Mouse (Mus musculus) kidney, embryonic 15.5 days (tissue): ENCODE measurements at regions not wholly inside any gene's neighbourhood (a gene's known extent, or its start where the extent isn't known, plus 50 kb on each side); places are given as distances from the start of the nearest gene placed in this dataset.
A peak's percentile ranks its signal among the peaks of the same experiment; 100 is the strongest.

Experiments used
- ATAC-seq: fragments of 200-750 bp; cut with Nextera tagmentation; replicated peaks from 2 replicates; pipeline ENCODE4 v1.8.0; 2017; ENCODE audit warnings: moderate TSS enrichment; ENCODE audit not compliant: low FRiP score
- H3K27ac ChIP-seq: fragments of 300-500 bp; sonication (generic); 2 replicates; pipeline ENCODE4 v1.5.1; 2015; ENCODE audit warnings: mild to moderate bottlenecking, inconsistent platforms
- H3K27me3 ChIP-seq: fragments of 300-500 bp; sonication (generic); 2 replicates; pipeline ENCODE4 v1.6.1; 2015; ENCODE audit warnings: inconsistent platforms
- H3K36me3 ChIP-seq: fragments of 300-500 bp; sonication (generic); 2 replicates; pipeline ENCODE4 v1.6.1; 2015; ENCODE audit warnings: inconsistent platforms
- H3K4me1 ChIP-seq: fragments of 300-500 bp; sonication (generic); 2 replicates; pipeline ENCODE4 v1.6.1; 2015; ENCODE audit warnings: inconsistent platforms
- H3K4me2 ChIP-seq: fragments of 300-500 bp; sonication (generic); 2 replicates; pipeline ENCODE4 v1.6.1; 2015; ENCODE audit warnings: moderate library complexity, mild to moderate bottlenecking, inconsistent platforms
- H3K4me3 ChIP-seq: fragments of 300-500 bp; sonication (generic); replicated peaks from 2 replicates; pipeline ENCODE4 v1.5.1; 2015; ENCODE audit warnings: mild to moderate bottlenecking, inconsistent platforms
- H3K9ac ChIP-seq: fragments of 300-500 bp; sonication (generic); 2 replicates; pipeline ENCODE4 v1.6.1; 2015; ENCODE audit warnings: mild to moderate bottlenecking, inconsistent platforms
- H3K9me3 ChIP-seq: fragments of 300-500 bp; sonication (generic); replicated peaks from 2 replicates; pipeline ENCODE4 v1.6.1; 2016; ENCODE audit warnings: inconsistent platforms
- WGBS: fragments of 180-500 bp; shearing (Covaris S2); methylation state at CpG from one replicate; pipeline ENCODE4 v1.1.7; 2015; ENCODE audit warnings: mixed read lengths; 5-methylcytosine and 5-hydroxymethylcytosine counted together

- Histone ChIP-seq H3K27ac (no peak overlapping the region), H3K4me2 (no peak overlapping the region), H3K36me3 (no peaks in the 10 kb centered on the region), H3K9me3 (no peaks in the 10 kb centered on the region), H3K27me3 (no peaks in the 10 kb centered on the region), H3K4me3 (no peak overlapping the region), H3K9ac (no peak overlapping the region), H3K4me1 (no peaks in the 10 kb centered on the region)
- ATAC-seq, result no peak
- WGBS, result 71% methylated on average over 2 of the region's 2 CpGs
Measured at GRCm38 (mm10) chr8:42107582-42107981, 690.7 kb upstream of the Frg1 start.

GRCm38 (mm10) chr8:42069314-42069713 lies 652.4 kb upstream of the Frg1 start:
- Histone ChIP-seq H3K9me3 (no peaks in the 10 kb centered on the region), H3K9ac (no peak overlapping the region), H3K4me1 (no peaks in the 10 kb centered on the region), H3K27ac (no peak overlapping the region), H3K27me3 (no peaks in the 10 kb centered on the region), H3K36me3 (no peaks in the 10 kb centered on the region), H3K4me2 (no peak overlapping the region), H3K4me3 (no peak overlapping the region)
- 50% methylated on average over 1 of the region's 1 CpGs for WGBS
- peak; percentile 92 for ATAC-seq

DNA sequence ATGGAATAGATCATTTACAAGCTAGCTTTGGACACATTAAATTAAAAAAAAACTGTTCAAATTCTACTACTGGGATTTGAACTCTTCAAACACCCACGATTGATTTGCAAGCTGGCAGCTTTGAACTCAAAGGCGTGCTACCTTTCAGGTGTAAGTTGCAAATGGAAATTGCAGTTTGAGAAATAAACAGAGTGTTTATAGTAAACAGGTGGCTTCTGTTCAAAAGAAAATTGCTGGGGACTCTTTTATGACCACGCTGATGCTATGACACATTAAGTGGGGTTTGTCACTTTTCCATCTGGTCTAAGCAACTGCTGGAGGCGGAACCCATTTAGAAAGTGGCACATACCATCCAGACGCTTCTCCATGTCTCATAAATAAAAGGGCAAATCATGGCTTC lies 626.7 kb upstream of the Frg1 start:
- no peak overlapping the region for H3K9ac ChIP-seq
- no peaks in the 10 kb centered on the region for H3K36me3 ChIP-seq
- H3K4me1 ChIP-seq, result no peaks in the 10 kb centered on the region
- no peak overlapping the region for H3K27ac ChIP-seq
- no peak overlapping the region for H3K4me3 ChIP-seq
- H3K27me3 ChIP-seq, result no peaks in the 10 kb centered on the region
- no peaks in the 10 kb centered on the region for H3K9me3 ChIP-seq
- ATAC-seq, result no peak
- no peak overlapping the region for H3K4me2 ChIP-seq
- WGBS, result 56% methylated on average over 5 of the region's 5 CpGs

- H3K27me3 ChIP-seq, result no peaks in the 10 kb centered on the region
- no peak overlapping the region for H3K4me2 ChIP-seq
- no peaks in the 10 kb centered on the region for H3K9me3 ChIP-seq
- no peak for ATAC-seq
- no peaks in the 10 kb centered on the region for H3K4me1 ChIP-seq
- no peak overlapping the region for H3K27ac ChIP-seq
- no peak overlapping the region for H3K9ac ChIP-seq
- 97% methylated on average over 2 of the region's 2 CpGs for WGBS
- H3K36me3 ChIP-seq, result no peaks in the 10 kb centered on the region
- H3K4me3 ChIP-seq, result no peak overlapping the region
Measured at GRCm38 (mm10) chr8:42039245-42039644, 622.4 kb upstream of the Frg1 start.

DNA sequence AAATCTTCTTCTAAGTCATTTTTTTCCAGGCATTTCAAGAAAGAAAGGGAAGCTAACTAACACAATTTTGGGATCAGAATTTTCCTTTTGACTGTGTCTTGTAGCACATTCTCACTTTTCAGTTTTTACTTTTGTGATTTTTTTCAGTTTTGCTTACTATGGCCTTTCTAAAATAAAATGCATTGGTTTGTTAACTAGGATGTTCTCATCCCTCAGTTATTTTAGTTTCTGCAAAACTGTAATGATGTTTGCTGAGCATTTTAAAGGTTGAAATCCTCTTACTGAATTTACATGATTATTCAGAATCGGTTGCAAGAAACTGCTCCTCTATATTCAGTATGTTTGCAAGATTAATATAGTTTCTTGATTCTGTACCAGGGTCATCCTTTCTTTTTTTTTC lies 610.1 kb upstream of the Frg1 start:
- Histone ChIP-seq H3K27me3 (no peaks in the 10 kb centered on the region), H3K4me2 (no peak overlapping the region), H3K36me3 (no peaks in the 10 kb centered on the region), H3K4me3 (no peak overlapping the region), H3K4me1 (no peaks in the 10 kb centered on the region), H3K9me3 (no peaks in the 10 kb centered on the region), H3K9ac (no peak overlapping the region), H3K27ac (no peak overlapping the region)
- no peak for ATAC-seq
- WGBS, result 91% methylated on average over 1 of the region's 1 CpGs

DNA sequence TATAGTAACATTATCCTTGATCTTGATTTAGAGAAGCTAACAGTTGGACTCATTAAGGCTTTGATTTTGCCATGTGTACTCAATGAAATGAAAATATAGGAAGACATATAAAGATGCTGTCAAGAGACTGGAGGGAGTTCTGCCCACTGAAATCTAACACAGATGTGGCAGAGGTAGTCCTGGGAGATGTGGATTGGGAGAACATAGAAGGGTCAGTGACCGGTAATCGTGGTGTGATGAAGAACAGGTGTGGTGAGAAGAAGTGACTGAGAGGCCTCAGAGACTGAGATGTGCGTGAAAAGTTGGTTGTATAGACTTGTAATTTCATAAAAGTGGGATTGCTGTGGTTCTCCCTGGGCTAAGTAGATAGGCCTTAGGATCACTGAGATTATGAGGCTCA lies 600.9 kb upstream of the Frg1 start:
- Histone ChIP-seq H3K4me3 (no peak overlapping the region), H3K27ac (no peak overlapping the region), H3K9ac (no peak overlapping the region), H3K27me3 (no peaks in the 10 kb centered on the region), H3K4me1 (no peaks in the 10 kb centered on the region), H3K9me3 (no peaks in the 10 kb centered on the region), H3K36me3 (no peaks in the 10 kb centered on the region), H3K4me2 (no peak overlapping the region)
- ATAC-seq, result no peak
- WGBS, result 89% methylated on average over 3 of the region's 3 CpGs

DNA sequence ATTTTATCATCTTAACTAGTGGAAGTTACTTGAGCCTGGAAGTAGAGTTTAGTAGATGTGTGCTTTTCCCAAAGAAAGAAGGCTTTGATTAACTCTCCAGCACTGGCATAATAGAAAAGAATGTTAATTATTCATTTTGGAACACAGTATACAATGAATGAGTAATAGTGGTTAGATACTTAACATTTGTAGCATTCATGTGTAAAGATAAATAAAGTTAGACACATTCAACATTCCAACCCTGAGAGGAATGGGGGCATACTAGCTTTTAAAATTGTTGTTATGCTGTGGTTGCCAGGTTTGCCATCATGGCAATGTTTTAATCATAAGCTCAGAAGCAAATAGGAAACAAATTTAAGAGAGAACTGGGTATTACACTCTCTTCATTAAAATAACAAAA lies 586.3 kb upstream of the Frg1 start:
- ATAC-seq, result no peak
- Histone ChIP-seq H3K9me3 (no peaks in the 10 kb centered on the region), H3K9ac (no peak overlapping the region), H3K36me3 (no peaks in the 10 kb centered on the region), H3K27ac (no peak overlapping the region), H3K4me3 (no peak overlapping the region), H3K27me3 (no peaks in the 10 kb centered on the region), H3K4me1 (no peaks in the 10 kb centered on the region), H3K4me2 (no peak overlapping the region)

GRCm38 (mm10) chr8:41989040-41989501 lies 572.2 kb upstream of the Frg1 start:
- Histone ChIP-seq H3K4me2 (no peak overlapping the region), H3K9ac (no peak overlapping the region), H3K9me3 (no peaks in the 10 kb centered on the region), H3K27ac (no peak overlapping the region), H3K4me3 (no peak overlapping the region), H3K36me3 (no peaks in the 10 kb centered on the region), H3K27me3 (no peaks in the 10 kb centered on the region), H3K4me1 (peaks cover 7% of the 10 kb centered on the region; the same call in 1 of the 2 replicates)
- 36% methylated on average over 8 of the region's 8 CpGs for WGBS
- ATAC-seq, result 0 out of 2 replicates have a peak, but pooled peaks have one; percentile 25

- Histone ChIP-seq H3K4me1 (peaks cover 7% of the 10 kb centered on the region; the same call in 1 of the 2 replicates), H3K4me2 (no peak overlapping the region), H3K9ac (no peak overlapping the region), H3K27ac (no peak overlapping the region), H3K4me3 (no peak overlapping the region), H3K36me3 (no peaks in the 10 kb centered on the region), H3K27me3 (no peaks in the 10 kb centered on the region), H3K9me3 (no peaks in the 10 kb centered on the region)
- WGBS, result 20% methylated on average over 5 of the region's 5 CpGs
- 0 out of 2 replicates have a peak, but pooled peaks have one; percentile 40 for ATAC-seq
Measured at GRCm38 (mm10) chr8:41988216-41988615, 571.3 kb upstream of the Frg1 start.

GRCm38 (mm10) chr8:41987417-41987816 lies 570.5 kb upstream of the Frg1 start:
- H3K27me3 ChIP-seq, result no peaks in the 10 kb centered on the region
- H3K36me3 ChIP-seq, result no peaks in the 10 kb centered on the region
- no peak overlapping the region for H3K4me3 ChIP-seq
- H3K9me3 ChIP-seq, result no peaks in the 10 kb centered on the region
- H3K9ac ChIP-seq, result no peak overlapping the region
- peaks cover 7% of the 10 kb centered on the region; the same call in 1 of the 2 replicates for H3K4me1 ChIP-seq
- no peak for ATAC-seq
- no peak overlapping the region for H3K27ac ChIP-seq
- H3K4me2 ChIP-seq, result no peak overlapping the region

GRCm38 (mm10) chr8:41972416-41972815 lies 555.5 kb upstream of the Frg1 start:
- Histone ChIP-seq H3K9me3 (no peaks in the 10 kb centered on the region), H3K27ac (no peak overlapping the region), H3K4me2 (no peak overlapping the region), H3K27me3 (no peaks in the 10 kb centered on the region), H3K36me3 (no peaks in the 10 kb centered on the region), H3K9ac (no peak overlapping the region), H3K4me3 (no peak overlapping the region), H3K4me1 (no peaks in the 10 kb centered on the region)
- WGBS, result 80% methylated on average over 2 of the region's 2 CpGs
- ATAC-seq, result no peak

DNA sequence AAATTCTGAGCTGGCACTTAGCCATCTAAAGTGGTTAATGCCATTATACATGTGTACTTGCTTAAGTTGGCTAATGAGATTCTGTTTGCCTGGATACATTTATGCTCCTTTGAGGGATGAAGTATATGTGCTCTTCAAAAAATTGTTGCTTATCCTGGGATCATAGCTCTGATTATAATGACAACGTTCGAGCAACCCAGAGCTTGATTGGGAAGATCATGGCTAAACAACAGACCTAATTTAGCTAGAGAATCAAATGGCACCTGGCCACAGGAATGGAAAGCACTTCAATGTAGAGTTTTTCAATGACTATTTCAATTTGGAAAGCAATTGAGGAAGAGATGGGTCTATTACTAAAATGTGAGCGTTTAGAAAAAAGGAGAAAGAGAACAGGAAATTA lies 553.7 kb upstream of the Frg1 start:
- 95% methylated on average over 3 of the region's 3 CpGs for WGBS
- Histone ChIP-seq H3K9me3 (no peaks in the 10 kb centered on the region), H3K4me3 (no peak overlapping the region)

DNA sequence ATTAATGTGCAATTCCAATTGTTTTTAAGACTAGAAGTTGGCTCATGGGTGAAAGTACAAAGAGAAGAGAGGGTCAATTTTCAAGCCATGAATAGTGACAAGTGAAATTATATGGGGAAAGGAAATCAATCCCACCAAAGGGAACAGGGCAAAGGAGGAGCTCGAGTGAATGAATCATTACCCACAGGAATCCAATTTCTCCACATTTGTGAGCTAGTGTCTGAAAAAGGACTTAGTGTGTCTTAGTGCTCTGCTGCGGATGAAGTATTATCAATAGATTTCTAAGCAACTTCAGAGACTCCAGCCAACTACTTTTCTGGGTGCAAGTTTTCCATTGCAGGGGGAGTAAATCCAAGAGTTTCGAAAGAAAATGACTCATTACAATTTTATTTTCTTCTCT lies 552.5 kb upstream of the Frg1 start:
- no peak overlapping the region for H3K4me2 ChIP-seq
- H3K4me3 ChIP-seq, result no peak overlapping the region
- 53% methylated on average over 3 of the region's 3 CpGs for WGBS
- no peaks in the 10 kb centered on the region for H3K9me3 ChIP-seq
- no peaks in the 10 kb centered on the region for H3K4me1 ChIP-seq
- H3K9ac ChIP-seq, result no peak overlapping the region
- no peak overlapping the region for H3K27ac ChIP-seq
- no peaks in the 10 kb centered on the region for H3K36me3 ChIP-seq
- no peaks in the 10 kb centered on the region for H3K27me3 ChIP-seq
- peak; percentile 49; the same call in 1 of the 2 replicates for ATAC-seq

More for the DNA sequence above, 553.7 kb upstream of the Frg1 start:
- no peaks in the 10 kb centered on the region for H3K27me3 ChIP-seq
- H3K27ac ChIP-seq, result no peak overlapping the region
- no peaks in the 10 kb centered on the region for H3K36me3 ChIP-seq
- ATAC-seq, result no peak
- no peak overlapping the region for H3K9ac ChIP-seq
- no peak overlapping the region for H3K4me2 ChIP-seq
- no peaks in the 10 kb centered on the region for H3K4me1 ChIP-seq
